Mouse (Mus musculus): Measurements from ENCODE around the gene Ccdc85a. TPM values are rescaled to one million over a fixed set of nuclear protein-coding genes. Genes with fewer than 3 reads are reported as not detected.
A peak's percentile ranks its signal among the peaks of the same experiment; 100 is the strongest.
"Not testable (repeated sequence)": the region's sequence is repeated elsewhere in the genome, so short reads cannot be mapped to it uniquely, and the experiment has no call there.

Gene Ccdc85a
- total and polyA plus RNA-seq, 2 experiments = not detected

DNA sequence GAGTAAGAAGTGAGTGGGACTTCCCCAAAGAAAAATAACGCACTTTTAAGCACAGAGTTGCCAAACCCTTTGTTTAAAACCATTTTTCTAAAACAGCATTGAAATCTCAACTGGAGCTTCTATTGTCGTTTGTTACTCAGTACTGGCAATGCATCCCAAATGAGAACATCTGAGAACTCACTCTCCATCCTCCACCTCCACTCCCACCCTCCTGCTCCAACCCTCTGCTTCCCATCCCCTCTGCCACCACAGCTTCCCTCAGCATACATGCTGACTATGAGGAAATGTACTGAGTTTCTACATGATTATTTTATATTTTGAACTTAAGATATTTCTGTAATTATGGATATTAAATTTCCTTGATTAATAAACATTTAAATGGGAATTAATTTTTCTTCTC is 168.3 kb downstream of the Ccdc85a start:
- TF ChIP-seq CTCF (IDR thresholded peaks at IDR 0.05; ENCODE audit: low read depth, low read length) (no peak), POLR2A (IDR thresholded peaks at IDR 0.05; ENCODE audit: extremely low read depth, insufficient read depth, low read length) (no peak)
- 55% methylated on average over 2 of the region's 2 CpGs for WGBS

GRCm38 (mm10) chr11:28409880-28410279 is 174.2 kb downstream of the Ccdc85a start:
- not testable (repeated sequence) for H3K27ac ChIP-seq (replicated peaks; ENCODE audit: insufficient read depth, low read depth, low read length); H3K79me2 ChIP-seq (ENCODE audit: control insufficient read depth, insufficient read depth, low read length); H3K27me3 ChIP-seq (ENCODE audit: control insufficient read depth, insufficient read depth, low read length); H3K36me3 ChIP-seq (ENCODE audit: control insufficient read depth, insufficient read depth, low read length); H3K4me1 ChIP-seq (ENCODE audit: control insufficient read depth, insufficient read depth, low read length); H3K9ac ChIP-seq (ENCODE audit: low read depth, low read length); H3K4me3 ChIP-seq (ENCODE audit: insufficient read depth, low read depth, low read length)
- peak; percentile 75 for DNase-seq (ENCODE audit: extremely low read depth, low read depth, low spot score)
- 21% methylated on average over 2 of the region's 2 CpGs for WGBS

More for the DNA sequence above, 168.3 kb downstream of the Ccdc85a start:
- Histone ChIP-seq H3K79me2 (ENCODE audit: control insufficient read depth, insufficient read depth, low read length) (no peaks in the 10 kb centered on the region), H3K9ac (ENCODE audit: low read depth, low read length) (no peak overlapping the region), H3K4me3 (ENCODE audit: insufficient read depth, low read depth, low read length) (no peak overlapping the region), H3K4me1 (ENCODE audit: control insufficient read depth, insufficient read depth, low read length) (no peaks in the 10 kb centered on the region), H3K27ac (replicated peaks; ENCODE audit: insufficient read depth, low read depth, low read length) (no peak overlapping the region), H3K36me3 (ENCODE audit: control insufficient read depth, insufficient read depth, low read length) (no peaks in the 10 kb centered on the region), H3K27me3 (ENCODE audit: control insufficient read depth, insufficient read depth, low read length) (no peaks in the 10 kb centered on the region)
- no peak for DNase-seq (ENCODE audit: extremely low read depth, low read depth, low spot score)

DNA sequence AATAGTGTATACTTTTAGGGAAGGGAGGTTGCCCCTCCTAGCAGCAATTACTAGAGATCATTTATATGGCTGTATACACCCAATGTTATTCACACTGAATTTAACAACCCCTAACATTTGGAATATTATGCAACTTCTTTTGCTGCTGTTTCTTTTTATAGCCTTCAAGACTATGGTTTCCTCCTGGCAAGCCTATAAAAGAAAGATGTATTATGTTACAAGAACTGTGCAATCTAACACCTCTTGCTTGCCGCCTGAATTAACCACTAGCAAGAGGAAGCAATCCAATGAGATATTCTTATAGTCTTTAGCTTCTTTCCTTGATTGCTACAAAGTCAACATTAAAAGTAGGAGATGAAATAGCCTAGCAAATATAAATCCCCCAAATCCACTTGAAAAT is 187.0 kb downstream of the Ccdc85a start:
- no peaks in the 10 kb centered on the region for H3K27me3 ChIP-seq (ENCODE audit: control insufficient read depth, insufficient read depth, low read length)
- TF ChIP-seq POLR2A (IDR thresholded peaks at IDR 0.05; ENCODE audit: extremely low read depth, insufficient read depth, low read length) (no peak), CTCF (IDR thresholded peaks at IDR 0.05; ENCODE audit: low read depth, low read length) (no peak)
- H3K27ac ChIP-seq (replicated peaks; ENCODE audit: insufficient read depth, low read depth, low read length) = no peak overlapping the region
- H3K9ac ChIP-seq (ENCODE audit: low read depth, low read length) = no peak overlapping the region
- no peaks in the 10 kb centered on the region for H3K36me3 ChIP-seq (ENCODE audit: control insufficient read depth, insufficient read depth, low read length)
- H3K4me1 ChIP-seq (ENCODE audit: control insufficient read depth, insufficient read depth, low read length) = no peaks in the 10 kb centered on the region
- H3K4me3 ChIP-seq (ENCODE audit: insufficient read depth, low read depth, low read length) = no peak overlapping the region
- no peak for DNase-seq (ENCODE audit: extremely low read depth, low read depth, low spot score)
- WGBS = 80% methylated on average over 1 of the region's 1 CpGs
- H3K79me2 ChIP-seq (ENCODE audit: control insufficient read depth, insufficient read depth, low read length) = no peaks in the 10 kb centered on the region

- Histone ChIP-seq H3K4me3 (ENCODE audit: insufficient read depth, low read depth, low read length) (no peak overlapping the region), H3K9ac (ENCODE audit: low read depth, low read length) (no peak overlapping the region), H3K36me3 (ENCODE audit: control insufficient read depth, insufficient read depth, low read length) (no peaks in the 10 kb centered on the region), H3K27me3 (ENCODE audit: control insufficient read depth, insufficient read depth, low read length) (0 out of 2 replicates have a peak, but pooled peaks cover 2% of the 10 kb centered on the region), H3K4me1 (ENCODE audit: control insufficient read depth, insufficient read depth, low read length) (no peaks in the 10 kb centered on the region), H3K27ac (replicated peaks; ENCODE audit: insufficient read depth, low read depth, low read length) (no peak overlapping the region), H3K79me2 (ENCODE audit: control insufficient read depth, insufficient read depth, low read length) (no peaks in the 10 kb centered on the region)
- DNase-seq (ENCODE audit: extremely low read depth, low read depth, low spot score) = no peak
- TF ChIP-seq CTCF (IDR thresholded peaks at IDR 0.05; ENCODE audit: low read depth, low read length) = no peak
Observed at GRCm38 (mm10) chr11:28375891-28376290, 208.2 kb downstream of the Ccdc85a start.

- 0 out of 2 replicates have a peak, but pooled peaks cover 2% of the 10 kb centered on the region for H3K27me3 ChIP-seq (ENCODE audit: control insufficient read depth, insufficient read depth, low read length)
- H3K4me3 ChIP-seq (ENCODE audit: insufficient read depth, low read depth, low read length) = no peak overlapping the region
- no peak overlapping the region for H3K9ac ChIP-seq (ENCODE audit: low read depth, low read length)
- H3K36me3 ChIP-seq (ENCODE audit: control insufficient read depth, insufficient read depth, low read length) = no peaks in the 10 kb centered on the region
- no peak overlapping the region for H3K27ac ChIP-seq (replicated peaks; ENCODE audit: insufficient read depth, low read depth, low read length)
- no peak for DNase-seq (ENCODE audit: extremely low read depth, low read depth, low spot score)
- H3K4me1 ChIP-seq (ENCODE audit: control insufficient read depth, insufficient read depth, low read length) = no peaks in the 10 kb centered on the region
- no peaks in the 10 kb centered on the region for H3K79me2 ChIP-seq (ENCODE audit: control insufficient read depth, insufficient read depth, low read length)
- TF ChIP-seq POLR2A (IDR thresholded peaks at IDR 0.05; ENCODE audit: extremely low read depth, insufficient read depth, low read length) (no peak), CTCF (IDR thresholded peaks at IDR 0.05; ENCODE audit: low read depth, low read length) (no peak)
Observed at GRCm38 (mm10) chr11:28374636-28375035, 209.5 kb downstream of the Ccdc85a start.

DNA sequence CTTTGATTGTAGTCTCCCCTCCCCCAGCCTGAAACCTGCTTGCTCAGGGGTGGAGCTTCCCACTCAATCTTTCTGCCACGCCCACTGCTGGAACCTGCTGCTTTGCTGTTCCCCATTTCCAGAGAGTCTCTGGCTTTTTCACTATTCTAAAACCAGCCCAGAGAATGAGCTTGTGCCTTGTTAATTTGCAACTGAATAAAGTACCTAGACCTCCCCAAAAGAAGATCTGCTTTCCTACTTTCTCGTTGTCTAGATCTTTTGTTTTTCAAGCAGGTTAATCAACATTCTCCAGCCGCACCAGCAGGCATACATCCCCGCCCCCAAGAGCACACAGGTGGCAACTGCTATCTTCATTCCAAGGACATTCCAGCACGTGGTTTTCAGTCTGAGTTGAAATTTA is 212.7 kb downstream of the Ccdc85a start:
- H3K4me1 ChIP-seq (ENCODE audit: control insufficient read depth, insufficient read depth, low read length); H3K27ac ChIP-seq (replicated peaks; ENCODE audit: insufficient read depth, low read depth, low read length); DNase-seq (ENCODE audit: extremely low read depth, low read depth, low spot score); H3K79me2 ChIP-seq (ENCODE audit: control insufficient read depth, insufficient read depth, low read length); H3K27me3 ChIP-seq (ENCODE audit: control insufficient read depth, insufficient read depth, low read length); H3K4me3 ChIP-seq (ENCODE audit: insufficient read depth, low read depth, low read length); H3K36me3 ChIP-seq (ENCODE audit: control insufficient read depth, insufficient read depth, low read length); H3K9ac ChIP-seq (ENCODE audit: low read depth, low read length): not testable (repeated sequence)
- 52% methylated on average over 5 of the region's 5 CpGs for WGBS

GRCm38 (mm10) chr11:28365929-28366244 is 218.2 kb downstream of the Ccdc85a start:
- TF ChIP-seq POLR2A (IDR thresholded peaks at IDR 0.05; ENCODE audit: extremely low read depth, insufficient read depth, low read length) (no peak), CTCF (IDR thresholded peaks at IDR 0.05; ENCODE audit: low read depth, low read length) (no peak)
- Histone ChIP-seq H3K9ac (ENCODE audit: low read depth, low read length) (no peak overlapping the region), H3K27ac (replicated peaks; ENCODE audit: insufficient read depth, low read depth, low read length) (no peak overlapping the region), H3K27me3 (ENCODE audit: control insufficient read depth, insufficient read depth, low read length) (no peaks in the 10 kb centered on the region), H3K4me1 (ENCODE audit: control insufficient read depth, insufficient read depth, low read length) (no peaks in the 10 kb centered on the region), H3K4me3 (ENCODE audit: insufficient read depth, low read depth, low read length) (no peak overlapping the region), H3K79me2 (ENCODE audit: control insufficient read depth, insufficient read depth, low read length) (no peaks in the 10 kb centered on the region), H3K36me3 (ENCODE audit: control insufficient read depth, insufficient read depth, low read length) (no peaks in the 10 kb centered on the region)
- no peak for DNase-seq (ENCODE audit: extremely low read depth, low read depth, low spot score)
- 66% methylated on average over 2 of the region's 2 CpGs for WGBS
